Mouse (Mus musculus) cerebellum, adult 11 months (tissue): ENCODE measurements at regions not wholly inside any gene's neighbourhood (a gene's known extent, or its start where the extent isn't known, plus 50 kb on each side); places are given as distances from the start of the nearest gene placed in this dataset.

Source experiments
- DNase-seq: peaks from one replicate; pipeline ENCODE4 v3.0.0; 2022

DNA sequence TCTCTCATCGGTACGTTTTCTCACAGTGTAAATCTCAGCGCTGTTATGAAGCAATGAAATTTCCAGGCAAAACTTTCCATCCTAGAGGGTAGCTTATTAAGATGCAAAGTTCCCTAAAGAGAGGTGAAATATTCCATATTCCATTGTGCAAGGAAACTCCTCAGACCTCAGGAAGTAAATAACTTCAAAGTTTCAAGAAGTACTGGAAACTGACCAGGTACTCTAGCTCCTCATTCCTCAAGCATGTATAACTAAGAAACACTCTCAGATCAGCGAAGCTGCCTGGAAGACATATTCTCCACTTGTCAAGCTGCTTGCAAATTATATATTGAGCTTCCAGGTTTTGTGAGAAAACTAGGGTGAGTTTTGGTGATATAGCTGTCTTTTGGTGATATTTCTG, 279.8 kb upstream of the Mad2l1 start:
- no peak for DNase-seq

DNA sequence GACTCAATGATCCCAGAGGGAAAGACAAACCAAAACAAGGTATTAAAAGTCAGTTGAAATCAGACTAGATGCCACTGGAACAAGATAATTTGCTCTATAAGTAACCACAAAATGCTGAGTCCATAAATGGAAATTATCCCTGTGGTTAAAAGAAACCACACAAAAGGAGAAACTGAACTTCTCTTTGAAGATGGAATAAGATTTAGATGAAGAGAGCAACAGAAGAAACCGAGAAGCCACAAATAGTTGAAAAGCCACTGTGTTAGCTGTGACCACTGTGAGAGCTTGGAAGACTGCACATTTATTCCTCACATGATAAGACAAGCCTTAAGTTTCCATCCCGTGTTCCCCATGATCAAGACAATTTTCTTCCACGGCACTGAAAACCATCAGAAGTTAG, 271.8 kb upstream of the Mad2l1 start:
- no peak for DNase-seq

DNA sequence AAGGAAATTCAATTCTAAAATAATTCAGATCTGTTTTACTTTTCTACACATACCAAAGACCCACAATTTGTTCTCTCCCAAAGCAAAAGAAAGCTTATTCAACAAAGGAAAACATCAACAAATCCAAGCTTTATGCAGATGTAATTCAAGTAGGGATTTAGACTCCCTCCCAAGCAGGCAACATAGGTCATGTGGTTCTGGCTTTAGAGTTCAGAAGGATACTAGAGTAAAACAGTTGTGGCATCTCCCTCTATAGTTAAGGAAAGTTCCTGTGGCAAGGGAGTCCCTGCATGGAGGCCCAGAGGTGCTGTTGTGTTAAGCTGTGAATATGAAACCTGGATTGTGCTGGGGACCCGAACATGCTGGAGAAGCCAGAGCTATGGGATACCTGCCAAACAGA, 271.3 kb upstream of the Mad2l1 start:
- no peak for DNase-seq

DNA sequence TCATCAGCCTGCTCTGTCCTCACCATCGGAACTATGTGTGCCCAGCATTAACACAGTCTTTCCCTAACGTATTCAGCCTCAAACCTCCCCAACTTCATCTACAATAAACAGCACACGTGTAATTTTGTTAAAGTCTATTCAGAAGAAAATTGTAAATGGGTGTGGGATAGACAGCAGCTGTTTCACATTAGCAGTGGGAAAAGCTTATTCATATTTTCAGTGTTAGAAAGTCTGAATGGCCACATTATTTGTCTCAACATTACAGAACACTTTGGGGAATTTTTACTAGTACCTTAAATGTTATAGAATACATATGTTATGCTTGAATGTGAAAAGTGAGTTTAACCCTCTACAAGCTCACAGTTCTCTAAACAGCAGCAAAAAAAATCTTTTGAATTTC, 266.8 kb upstream of the Mad2l1 start:
- DNase-seq = no peak

DNA sequence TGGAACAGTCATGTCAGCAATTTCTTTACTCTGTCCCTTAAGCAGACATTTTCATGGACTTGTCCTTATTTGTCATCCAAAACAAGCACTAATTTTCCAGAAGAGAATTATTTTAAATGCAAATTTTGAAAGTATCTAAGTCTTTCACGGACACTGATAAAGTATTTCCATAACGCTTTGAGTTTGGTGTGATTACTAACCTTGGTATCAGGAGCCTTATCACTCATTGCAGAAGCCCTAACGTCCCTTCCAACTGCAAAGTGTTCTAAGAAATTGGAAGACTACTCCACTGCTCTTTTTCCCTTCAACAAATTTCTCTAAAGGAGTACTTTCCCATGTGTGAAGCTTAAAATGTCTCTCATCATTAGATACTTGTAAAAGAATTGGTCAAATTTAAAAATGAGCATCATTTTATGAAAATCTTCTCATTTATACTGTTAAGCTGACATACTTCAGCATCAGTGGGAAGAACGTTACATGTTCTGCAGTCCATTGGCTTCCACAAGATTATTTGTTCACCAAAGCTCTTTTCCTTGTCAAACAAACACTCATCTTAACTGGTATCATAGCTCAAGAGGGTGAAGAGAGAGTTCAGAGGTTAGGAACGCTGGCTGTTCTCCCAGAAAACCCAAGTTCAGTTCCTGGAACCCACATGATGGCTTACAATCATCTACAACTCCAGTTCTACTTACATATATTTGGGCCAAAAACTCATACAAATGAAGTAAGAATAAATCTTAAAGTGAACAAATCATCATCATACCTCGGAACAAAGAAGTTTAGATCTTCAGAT, 263.6 kb upstream of the Mad2l1 start:
- no peak for DNase-seq

DNA sequence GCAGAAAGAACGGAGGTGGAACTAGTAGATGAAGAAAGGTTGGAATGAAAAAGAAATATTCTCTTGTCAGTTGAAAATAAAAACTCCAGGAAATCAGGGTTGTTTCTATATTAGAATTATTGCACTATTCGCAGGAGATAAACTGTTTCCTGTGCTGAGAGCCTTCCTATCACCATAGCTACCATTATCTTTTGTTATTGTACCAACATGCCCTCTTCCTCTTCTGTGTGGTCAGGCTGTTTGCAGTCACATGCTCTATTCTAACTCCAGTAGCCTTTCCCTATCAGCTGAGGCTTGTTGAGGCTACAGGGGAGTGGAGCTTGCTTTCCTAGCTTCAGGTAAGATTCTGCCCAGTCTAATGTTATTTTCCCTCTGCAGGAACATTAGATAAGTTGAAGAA, 263.0 kb upstream of the Mad2l1 start:
- no peak for DNase-seq

DNA sequence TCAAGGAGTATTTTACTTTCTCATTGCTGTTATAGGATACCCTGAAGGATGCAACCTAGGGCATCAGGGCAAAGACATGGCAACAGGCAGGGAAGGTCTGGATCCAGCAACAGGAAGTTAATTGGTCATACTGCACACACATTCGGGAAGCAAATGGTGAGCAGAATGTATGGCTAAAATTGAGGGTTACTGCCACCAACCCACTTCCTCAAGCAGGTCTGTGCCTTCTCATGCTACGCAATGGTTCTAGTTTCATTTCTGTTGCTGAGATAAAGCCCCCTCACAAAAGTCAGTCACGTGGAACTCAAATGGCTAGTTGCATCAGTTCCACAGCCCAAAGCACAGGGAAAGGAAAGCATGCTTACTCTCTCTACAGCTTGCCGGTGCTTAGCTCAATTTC, 260.5 kb upstream of the Mad2l1 start:
- DNase-seq = no peak

DNA sequence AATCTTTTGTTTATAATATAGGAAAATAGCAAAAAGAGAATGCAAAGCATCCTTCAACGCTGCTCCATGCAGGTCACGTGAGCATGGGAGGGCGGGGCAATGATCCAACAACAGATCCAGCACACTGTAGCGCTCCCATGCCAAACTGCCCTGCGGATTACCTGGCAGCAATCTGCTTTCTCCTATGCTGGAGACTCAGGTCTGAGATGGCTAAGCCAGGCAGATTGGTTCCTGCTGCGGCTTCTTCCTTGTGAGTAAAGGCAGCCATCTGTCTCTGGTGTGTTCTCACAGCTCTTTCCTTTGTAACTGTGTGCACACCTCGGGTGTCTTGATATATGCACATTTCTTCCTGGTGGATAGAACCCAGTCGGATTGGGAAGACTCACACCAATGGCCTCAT, 254.5 kb upstream of the Mad2l1 start:
- peak; percentile 76 for DNase-seq

DNA sequence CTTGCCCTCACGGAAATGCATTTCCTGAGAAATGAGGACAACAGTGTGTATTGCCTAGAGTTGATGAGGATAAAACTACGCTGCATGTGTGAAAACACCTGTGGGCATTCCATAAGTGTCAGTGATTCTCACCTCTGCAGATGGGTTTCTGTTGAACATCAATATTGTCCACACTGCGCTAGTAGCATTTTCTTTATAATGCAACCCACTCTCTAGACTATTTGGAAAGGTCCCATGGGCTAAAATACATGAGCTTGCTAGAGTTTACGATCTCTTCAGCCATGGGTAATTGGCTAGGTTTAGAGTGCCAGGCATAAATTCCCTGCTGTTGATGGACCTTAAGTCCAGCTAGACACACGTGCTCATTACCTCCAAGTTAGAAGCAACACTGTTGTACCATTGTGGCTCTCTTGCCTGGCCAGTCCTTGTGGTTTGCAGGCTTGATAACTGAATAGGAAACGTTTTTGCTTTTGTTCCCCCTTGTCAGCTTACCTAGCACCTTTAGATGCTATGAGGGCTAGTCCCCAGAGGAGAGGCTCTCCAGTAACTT, 252.5 kb upstream of the Mad2l1 start:
- no peak for DNase-seq

DNA sequence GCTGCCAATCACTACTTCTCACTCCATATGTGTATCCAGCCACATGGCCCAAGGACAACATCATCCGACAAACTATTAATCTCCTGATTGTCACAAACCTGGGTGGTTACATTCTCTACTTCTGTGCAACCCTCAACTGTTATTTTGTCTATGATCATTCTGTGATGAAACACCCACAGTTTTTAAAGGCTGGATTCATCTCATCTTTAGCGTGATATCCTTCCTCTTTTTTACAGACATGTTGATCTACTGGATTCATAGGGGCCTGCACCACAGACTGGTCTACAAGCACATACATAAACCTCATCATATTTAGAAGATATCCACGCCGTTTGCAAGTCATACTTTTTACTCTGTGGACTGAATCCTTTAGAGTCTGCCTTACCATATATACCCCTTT, 251.7 kb upstream of the Mad2l1 start:
- DNase-seq = no peak

DNA sequence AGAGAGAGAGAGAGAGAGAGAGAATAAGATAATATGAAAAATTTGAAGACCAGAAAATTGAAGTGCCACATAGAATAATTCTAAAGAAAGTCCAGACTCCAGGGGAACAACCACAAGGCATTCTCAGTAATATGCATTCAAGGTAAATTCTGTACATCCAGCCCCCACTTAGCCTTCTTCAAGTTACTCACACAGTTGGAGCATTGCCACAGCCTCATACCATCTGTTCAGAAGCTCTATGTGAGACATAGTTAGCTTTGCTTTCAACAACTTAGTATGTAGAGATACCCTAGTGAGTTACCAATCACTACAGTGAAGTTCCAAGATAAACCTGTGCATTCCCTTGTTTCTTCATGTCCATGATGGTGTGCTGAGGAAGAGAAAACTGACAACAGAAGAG, 247.6 kb upstream of the Mad2l1 start:
- no peak for DNase-seq

DNA sequence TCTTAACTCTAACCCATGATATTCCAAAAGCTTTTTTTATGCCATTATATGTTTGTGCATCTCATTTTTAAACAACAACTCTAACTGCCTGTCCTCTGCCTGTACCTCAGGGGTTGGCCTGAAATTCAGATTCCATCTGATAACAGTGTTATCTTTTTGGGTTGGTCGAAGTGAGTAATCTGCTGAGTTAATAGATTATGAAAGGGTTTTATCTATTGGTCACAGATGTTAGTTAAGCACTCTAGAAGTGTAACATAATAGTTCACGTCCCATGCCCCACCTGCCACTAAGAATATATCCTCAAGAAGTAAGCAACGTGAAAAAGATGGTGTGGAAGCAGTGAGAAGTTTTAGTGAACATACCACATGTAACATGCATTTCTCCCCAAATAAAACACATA, 246.0 kb upstream of the Mad2l1 start:
- DNase-seq = no peak

DNA sequence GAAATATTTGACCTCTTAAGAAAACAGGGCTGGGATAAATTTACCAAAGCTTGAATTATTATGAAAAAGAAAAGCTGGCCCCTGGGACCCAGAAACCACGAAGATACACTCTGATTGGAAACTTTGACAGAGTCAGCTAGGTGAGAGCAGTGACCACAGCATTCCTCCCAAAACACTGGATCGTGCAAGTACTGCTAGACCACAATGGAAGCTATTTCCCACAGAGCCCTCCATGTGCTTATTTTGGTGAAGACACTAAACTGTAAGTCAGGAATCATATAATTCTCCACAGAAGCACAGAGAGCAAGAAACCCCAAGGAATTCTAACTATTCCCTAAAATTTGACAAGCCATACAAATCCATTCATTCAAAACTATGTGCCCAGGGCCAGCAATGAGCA, 243.6 kb upstream of the Mad2l1 start:
- no peak for DNase-seq

DNA sequence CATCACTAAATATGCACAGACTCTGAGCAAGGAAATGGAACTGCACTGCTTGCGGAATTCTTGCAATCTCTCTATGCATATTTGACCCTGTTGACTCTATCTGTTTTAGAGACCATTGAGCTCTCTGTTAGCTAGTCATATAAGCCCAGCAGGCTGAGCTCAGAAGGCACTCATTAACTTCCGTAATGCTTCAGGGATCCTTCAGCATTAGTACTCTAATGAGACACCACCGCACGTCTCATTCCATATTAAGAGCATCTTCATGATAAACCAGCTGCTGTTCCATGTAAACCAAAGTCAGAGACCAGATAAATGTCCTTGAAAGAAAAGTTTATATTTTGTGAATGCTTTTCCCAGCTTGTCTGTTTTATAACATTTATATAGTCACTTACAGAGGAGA, 237.1 kb upstream of the Mad2l1 start:
- no peak for DNase-seq

DNA sequence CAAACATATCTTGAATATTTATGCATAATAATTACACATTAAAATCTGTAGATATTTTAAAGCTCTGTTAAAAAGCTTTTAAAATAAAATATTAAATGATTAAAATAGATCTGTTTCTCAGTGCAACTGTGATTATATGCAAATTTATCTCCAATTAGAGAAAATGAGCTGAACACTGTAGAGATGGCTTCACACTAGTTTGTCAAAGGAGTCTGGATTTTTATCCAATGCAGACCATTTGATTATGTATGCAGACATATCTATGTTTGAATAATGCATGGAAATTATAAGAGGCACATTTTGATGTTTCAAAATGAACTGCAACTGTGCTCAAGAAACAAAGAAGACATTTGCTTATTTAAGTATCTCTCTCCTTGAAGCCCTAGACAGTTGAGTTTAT, 235.0 kb upstream of the Mad2l1 start:
- DNase-seq = no peak

DNA sequence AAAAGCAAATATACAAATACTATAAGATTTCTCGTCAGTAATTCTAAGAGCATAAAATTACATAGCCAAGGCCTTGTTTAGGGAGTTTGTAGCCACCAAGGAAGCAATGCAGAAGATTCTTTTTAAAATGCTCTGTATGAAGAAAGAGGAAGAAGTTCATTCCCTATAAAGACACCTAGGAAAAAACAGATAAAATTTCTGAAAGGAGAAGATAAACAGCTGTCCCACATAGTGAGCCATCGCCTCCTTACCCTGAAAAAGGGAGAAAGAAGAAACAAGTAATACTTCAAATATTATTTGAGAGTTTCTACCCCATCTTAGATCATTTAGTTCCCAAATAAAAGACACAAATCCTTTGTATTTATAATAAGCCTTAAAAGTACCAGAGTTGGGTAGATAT, 190.3 kb upstream of the Mad2l1 start:
- DNase-seq = no peak

DNA sequence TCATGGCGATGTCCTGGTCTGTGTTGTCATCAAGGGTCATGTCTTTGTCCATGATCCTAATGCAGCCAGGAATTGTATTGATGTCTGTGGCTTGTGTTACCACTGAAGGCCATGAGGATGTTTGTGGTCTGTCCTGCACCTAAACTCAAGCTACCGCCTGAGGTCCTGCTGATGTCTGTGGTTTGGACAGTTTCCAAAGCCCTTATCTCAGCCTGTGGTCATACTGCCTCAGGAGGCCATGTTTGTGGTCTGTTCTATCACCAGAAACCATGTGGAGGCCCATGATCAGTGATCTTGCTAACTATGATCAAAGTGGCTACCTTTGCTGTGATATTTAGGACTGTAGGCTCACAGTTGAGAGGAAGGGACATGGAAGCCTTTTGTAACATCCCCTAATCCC, 187.8 kb upstream of the Mad2l1 start:
- no peak for DNase-seq

DNA sequence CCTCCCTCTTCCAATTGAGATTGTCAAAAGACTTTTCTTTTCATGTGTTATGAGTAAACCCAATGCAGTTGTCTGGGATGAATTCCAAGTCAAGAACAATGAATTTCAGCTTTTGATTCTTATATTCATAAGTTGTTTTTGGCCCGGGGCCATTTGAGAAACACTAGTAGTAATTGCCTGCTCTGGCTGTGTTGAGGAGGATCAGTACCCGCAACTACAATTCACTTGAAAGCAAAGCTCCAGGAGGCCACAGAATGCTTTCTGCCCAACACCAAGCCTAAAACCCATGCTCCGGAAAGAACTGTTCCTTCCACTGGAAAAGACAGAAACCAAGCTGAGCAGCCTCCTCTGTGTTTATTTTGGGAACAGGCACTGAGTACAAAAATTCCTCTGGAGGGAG, 174.1 kb upstream of the Mad2l1 start:
- DNase-seq = peak; percentile 5

DNA sequence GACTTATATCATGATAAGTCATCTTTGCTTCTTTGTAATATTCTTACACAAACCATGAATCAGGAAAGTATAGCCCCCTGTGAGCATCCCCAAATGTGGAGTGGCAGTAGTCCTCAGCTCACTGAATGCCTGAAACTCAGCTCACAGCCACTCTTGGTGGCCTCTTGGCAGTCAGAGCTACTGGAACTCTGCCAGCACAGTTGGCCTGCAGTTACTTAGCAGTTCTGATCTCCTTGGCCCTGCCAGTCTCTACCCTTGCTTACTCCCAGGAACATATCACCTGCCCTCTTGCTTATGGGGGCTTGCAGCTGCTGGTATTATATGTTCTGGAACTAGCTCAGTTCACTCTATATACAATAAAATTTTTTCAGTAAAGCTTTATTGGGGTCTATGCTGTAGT, 167.9 kb upstream of the Mad2l1 start:
- DNase-seq = no peak

DNA sequence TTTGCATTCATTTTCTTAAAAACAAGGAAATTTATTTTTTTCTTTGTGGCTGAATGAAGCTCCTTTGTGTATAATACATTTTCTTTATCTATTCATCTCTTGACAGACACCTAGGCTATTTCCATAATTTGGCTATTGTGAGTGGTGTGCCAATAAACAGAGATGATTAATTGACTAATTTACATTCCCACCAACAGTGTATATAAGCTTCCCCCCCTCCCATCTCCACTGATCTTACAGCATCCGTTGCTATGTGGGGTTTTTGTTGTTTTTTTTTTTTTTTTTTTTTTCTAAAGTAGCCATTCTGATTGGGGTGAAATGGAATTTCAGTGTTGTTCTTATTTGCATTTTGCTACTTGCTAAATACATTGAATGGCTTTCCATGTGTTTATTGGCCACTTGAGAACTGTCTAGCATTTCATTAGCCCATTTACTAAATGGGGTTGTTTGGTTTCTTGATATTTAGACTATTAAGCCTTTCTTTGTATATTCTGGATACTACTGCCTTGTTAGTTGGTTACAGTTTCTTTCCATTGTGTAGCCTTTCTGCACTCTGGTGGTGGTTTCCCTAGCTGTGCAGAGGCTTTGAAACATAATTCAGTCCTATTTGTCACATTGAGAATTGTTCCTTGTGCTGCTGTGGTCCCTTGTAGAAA, 153.8 kb upstream of the Mad2l1 start:
- no peak for DNase-seq

DNA sequence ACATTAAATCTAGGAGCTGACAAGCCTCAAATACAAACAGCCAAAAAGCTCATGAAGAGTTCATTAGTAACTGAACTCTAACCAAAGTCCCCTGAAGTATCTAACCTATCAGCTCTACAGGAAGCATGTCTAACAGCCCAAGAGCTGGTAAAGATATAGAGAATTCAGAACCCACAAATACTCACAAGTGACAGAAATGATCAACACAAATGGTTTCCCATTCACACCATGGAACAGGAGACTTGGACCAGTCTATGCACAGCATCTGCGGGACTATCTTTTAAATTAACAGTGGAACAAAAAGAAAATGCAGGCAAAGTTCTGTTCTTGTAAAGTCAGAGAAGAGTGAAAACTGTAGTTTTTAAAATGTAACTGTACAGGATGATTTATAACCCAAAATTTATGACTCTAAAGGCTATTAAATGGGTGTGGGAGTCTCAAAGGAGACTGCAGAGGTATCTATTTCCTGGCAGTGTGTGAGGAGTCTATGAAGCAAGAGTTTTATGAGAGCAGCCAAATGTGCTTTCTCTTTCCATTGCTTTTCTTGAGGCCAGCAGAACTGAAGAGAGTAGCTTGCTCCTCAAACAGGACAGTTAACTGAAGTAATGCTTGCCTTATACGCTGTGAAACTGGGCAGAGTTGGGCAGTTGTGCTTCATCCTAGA, 152.7 kb upstream of the Mad2l1 start:
- DNase-seq = no peak

DNA sequence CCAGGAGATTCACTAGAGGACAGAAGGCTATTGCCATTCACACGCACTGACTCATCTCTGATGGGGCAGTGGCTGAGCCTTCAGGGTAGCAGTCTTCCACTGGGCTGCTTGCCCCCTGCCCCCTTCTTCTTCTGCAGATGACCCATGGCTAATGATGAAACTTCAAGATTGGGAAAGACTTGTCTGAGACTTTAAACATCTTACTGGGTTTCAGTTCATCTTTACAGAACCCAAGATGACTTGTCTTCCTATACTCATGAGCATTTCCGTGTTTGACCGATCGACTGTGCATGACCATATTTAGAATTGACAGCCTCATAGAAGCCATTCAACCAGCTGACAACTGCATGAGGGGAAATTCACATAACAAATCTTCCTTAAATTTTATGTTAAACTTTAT, 140.0 kb upstream of the Mad2l1 start:
- DNase-seq = no peak

DNA sequence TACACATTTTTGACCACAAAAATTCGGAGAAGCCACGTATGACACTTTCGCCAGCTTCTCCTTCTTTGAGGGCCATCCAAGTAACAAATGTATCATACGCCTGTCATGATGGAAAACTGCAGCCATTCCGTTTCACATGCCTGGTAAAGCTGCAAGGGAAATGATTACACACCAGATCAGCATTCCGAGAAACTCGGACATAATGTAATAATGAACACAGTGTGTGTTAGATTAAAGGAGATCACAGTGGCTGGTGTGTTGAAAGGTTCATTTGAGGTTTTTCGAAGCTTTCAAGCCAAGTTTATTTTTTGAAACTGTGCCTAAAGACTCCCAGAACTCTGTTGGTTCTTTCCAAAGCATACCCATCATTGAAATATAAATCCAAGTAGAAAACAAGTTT, 137.8 kb upstream of the Mad2l1 start:
- DNase-seq = no peak

DNA sequence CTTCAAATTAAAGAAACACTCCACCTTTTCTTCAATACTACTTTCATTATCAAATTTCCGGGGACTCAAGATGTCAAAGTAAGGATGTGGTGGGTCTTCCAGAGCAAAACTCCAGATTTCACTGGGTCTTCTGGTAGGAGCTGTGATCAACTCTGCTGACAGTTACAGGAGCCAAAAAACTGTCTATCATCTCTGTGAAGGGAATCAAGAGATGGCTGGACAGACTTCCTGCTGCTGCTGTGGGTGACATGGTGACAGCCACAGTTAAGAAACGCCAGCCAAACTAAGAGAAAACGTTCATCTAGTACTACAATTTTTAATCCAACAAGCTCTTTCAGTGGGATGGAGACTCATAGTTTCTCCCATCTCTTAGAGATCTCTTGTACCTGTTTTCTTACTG, 136.5 kb upstream of the Mad2l1 start:
- DNase-seq = no peak
